Mouse (Mus musculus) kidney, postnatal 25 days (tissue): ENCODE measurements around the gene Mef2a.

Experiments
- DNase-seq, 2 experiments: peaks; one replicate each; pipeline ENCODE4 v3.0.0; 2021; ENCODE audit warnings: mixed read lengths in 2 of 2

Mef2a gene

GRCm38 (mm10) chr7:67372729-67373583 lies at the start of gene Mef2a:
Gene Mef2a, minus strand, starts transcription at chr7:67372858.
- peak; percentile 96 to 98 for DNase-seq

GRCm38 (mm10) chr7:67421476-67422186 lies 49.0 kb upstream of the Mef2a start:
- peak; percentile 40 to 64 for DNase-seq

GRCm38 (mm10) chr7:67421088-67421475 lies 48.4 kb upstream of the Mef2a start:
- DNase-seq, result no peak

DNA sequence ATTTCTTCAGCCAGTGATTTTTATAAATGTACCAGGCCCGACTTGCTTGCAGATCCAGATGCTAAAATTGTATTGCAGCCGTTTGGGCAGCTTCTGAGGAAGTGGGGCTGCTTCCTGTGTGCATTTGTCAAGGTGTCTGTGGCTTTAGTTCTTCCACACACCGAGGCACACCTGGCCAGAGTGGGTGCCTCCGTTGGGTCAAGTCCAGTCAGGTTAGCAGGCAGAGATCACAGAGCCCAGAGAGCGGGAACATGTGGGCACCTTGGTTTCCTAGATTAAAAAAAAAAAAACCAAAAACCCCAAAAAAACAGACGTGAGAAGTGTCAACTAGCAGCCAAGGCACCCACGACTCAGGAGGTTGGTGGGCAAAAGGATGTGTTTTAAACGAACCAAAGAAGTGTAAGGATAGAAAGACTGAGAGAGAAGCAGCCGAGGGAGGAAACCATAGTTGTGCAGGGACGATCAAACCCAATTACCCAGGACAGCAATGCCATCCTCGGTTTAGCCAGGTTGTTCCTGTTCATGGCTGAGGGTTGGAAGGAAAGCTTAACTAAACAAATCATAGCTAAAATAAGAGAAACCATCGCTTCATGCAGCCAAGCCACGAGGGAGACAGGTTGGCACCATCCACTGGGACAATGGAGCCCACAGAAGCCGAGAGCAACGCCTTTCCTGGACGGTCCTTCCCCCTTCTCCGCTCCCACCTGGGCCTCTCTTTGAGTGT lies 47.1 kb upstream of the Mef2a start:
- DNase-seq, result no peak

GRCm38 (mm10) chr7:67418122-67418521 lies 45.5 kb upstream of the Mef2a start:
- DNase-seq, result no peak

- DNase-seq, result no peak
These were observed 42.1 kb upstream of the Mef2a start for GRCm38 (mm10) chr7:67414766-67415165.

GRCm38 (mm10) chr7:67412686-67413085 lies 40.0 kb upstream of the Mef2a start:
- DNase-seq, result no peak

- no peak for DNase-seq
These were observed 34.4 kb upstream of the Mef2a start for GRCm38 (mm10) chr7:67407019-67407418.

GRCm38 (mm10) chr7:67404176-67404575 lies 31.5 kb upstream of the Mef2a start:
- DNase-seq, result no peak

GRCm38 (mm10) chr7:67402353-67402752 lies 29.7 kb upstream of the Mef2a start:
- no peak for DNase-seq

GRCm38 (mm10) chr7:67401379-67401778 lies 28.7 kb upstream of the Mef2a start:
- peak in 1 of 2 experiments; percentile 17 for DNase-seq

DNA sequence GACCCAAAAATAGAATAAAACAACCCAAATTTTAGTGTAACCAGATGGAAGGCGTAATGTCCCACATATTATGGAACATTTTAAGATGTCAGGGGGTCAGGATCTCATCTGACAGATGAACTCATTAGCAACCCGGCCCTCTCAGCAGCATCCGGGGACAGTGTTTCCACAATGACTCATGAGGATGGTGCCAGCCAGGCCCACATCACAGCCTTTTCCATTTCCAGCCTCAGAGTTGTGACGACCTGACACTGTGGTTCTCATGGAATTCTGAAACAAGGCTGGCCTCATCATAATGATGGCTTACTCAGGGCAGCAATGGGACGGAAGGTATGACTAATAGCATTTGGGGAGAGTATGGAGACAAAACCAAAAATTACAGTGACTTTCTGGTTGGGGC lies 18.1 kb upstream of the Mef2a start:
- DNase-seq, result no peak

GRCm38 (mm10) chr7:67390095-67390494 lies 17.4 kb upstream of the Mef2a start:
- peak; percentile 29 to 56 for DNase-seq

DNA sequence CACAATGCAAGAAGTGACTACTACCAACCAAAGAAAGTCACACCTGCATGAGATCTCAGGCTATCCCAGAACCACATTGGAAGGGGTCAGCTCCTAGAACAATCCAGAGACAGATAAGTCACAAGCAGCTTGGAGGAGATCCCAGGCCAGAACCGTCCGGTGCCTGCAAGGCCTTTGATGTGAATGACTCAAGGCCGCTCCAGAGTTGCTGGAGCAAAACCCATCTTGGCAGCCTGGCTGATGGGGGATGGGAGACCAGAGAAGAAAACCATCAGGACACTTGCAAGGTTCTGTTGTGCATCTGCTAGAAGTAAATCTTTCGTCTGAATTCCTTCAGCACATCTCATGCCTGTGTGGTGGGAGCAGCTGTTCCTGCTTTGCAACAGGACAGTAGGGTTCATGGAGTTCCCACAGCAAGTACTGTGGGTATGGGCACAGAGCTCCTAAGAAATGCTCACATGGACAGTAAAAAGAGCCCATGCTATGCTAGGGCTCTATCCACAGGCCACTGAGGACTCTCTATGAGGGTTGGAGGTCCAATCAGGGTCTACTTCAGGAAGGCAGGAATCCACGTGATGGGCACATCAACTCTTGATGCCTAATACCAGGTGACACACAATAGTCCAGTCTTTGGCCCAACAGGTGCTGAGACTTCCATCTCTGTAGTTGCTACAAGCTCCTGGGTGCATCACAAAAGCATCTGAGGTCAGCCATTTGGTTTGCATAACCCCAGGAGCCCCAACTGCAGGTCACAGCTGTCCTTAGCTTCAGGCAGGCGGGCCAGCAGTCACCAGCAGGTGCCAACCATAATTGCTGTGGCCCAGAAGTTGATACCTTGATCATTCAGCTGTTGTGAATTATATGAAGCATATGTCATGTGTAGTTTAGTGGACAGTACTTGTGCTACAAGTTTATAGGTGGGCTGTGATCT lies 12.5 kb upstream of the Mef2a start:
- no peak for DNase-seq

DNA sequence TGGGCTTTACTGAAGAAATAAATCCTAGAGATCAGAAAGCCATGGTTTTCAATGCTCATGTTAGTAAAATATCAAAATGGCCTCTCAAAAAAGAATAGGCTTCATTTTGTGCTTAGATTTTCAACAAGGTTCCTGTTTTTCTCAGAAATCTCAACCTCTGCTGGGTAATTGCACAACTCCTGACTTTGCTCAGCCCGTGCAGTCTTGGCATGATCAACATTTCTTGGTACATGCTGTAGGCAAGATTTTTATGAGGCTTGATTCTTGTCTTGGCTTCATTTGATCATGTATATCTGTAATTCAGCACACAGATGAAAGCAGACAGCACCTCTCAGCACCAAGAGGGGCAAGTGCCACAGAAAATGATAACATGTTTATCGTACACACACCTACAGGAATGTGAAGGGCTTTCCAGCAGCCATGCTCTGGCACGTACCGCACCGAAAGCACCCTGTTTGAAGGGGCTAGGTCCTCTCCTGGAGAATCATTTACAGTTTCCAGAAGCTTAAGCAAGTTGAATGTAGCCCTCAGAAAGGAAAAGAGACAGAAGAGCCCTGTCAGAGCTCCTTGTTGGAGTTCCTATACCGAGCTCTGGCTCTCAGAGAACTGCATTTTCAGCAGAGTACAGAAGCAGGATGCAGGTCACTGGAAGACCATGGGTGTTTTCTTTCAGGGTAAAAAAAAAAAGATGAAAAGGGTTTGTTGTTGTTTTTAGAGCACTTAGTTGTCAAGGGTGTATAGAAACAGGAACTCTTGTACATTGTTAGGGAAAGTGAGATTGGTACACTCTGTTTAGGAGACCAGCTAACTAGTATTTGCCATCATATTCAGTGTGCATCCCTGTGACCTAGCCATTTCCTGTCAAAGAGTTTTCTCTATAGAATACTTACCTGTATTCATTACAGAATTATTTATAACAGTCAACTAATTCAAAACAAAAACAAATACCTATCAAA lies 7.8 kb upstream of the Mef2a start:
- DNase-seq, result no peak

DNA sequence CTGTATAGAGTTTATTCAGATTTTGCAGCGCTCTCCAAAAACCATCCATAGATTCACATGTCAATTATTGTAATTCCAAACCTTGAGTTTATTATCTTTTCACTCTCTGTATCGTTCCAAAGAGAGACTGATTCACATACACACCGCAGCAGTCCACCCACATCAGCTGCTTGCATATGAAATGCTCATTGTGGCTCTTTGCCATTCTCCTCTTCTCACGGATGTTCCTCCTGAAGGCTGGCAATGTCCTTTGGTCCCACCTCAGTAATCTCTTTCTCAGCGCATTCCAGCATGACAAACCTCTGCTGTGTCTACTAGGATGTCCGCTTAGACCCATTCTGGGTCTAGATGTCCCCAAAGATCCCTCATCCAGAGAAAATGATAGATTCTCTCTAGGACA lies 4.1 kb upstream of the Mef2a start:
- no peak for DNase-seq

DNA sequence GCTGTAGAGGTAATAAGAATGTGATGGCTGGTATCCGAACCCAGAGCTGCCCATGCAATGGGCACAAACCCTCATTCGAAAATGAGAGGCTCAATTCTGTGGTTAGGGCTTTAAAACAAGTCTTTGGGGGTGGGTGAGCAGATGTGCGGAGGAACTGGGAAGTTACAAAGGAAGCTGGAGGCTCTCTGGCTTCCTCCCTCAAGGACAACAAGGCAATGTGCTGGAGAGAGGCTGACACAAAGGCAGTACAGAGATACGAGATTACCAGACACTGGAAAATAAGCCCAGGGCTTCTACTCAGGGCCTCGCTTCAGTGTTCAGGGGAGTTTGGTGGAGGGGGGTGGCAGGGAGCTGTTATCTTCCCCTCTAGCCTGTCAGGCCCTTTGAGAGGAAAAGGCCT lies 1.3 kb upstream of the Mef2a start:
- DNase-seq, result peak in 1 of 2 experiments; percentile 51

DNA sequence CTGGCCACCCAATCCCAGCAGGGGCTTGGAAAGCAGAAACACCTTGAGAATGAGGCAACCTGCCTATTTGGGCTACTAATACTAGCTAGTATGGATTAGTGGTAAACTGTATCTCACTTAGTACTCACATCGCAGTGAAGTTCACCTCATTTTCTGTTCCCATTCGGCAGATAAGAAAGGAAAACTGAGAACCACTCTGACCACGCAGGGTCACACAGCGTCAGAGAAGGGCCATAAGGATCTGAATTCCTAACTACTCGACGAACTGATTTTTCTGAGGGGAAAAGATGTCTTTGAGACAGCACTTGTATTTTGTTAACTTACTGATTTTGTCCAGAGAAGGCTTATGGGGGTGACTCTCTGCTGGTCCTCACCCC lies 914 bp upstream of the Mef2a start:
- no peak for DNase-seq

DNA sequence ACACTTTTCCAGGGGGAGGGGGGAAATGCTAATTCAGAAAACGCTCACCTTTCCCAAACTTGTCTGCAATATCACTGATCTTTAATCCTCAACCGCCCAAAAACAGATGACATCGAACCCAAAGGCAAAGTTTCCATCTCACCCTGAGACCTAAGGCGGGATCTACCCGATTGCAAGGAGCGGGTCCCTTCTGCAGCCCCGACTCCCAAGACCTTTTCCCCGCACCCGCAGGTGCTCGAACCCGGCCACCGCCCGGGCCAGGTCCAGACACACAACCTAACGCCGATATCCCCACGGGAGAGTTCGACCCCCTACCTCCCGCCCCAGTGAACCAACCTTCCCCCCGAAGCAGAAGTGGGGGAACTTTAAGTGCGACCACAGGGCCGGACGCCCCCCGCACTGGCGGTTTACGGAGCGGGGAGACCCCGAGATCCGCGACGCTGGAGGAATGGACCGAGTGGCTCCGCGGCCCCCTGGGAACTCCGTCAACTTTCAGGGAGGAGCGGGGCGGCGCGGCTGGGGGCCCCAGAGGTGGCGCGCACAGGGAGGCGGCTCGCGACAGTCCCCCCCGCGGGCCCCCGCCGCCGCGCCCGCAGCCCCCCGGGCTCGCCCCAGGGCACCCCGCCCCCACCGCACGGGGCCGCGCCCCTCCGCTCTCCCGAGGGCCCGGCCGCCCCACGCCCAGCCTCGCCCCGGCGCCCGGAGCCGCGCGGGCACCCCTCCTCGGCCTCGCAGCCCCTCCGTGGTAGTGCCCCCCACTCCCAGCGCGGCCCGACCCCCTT lies 576 bp downstream of the Mef2a start:
- peak; percentile 35 to 54 for DNase-seq

DNA sequence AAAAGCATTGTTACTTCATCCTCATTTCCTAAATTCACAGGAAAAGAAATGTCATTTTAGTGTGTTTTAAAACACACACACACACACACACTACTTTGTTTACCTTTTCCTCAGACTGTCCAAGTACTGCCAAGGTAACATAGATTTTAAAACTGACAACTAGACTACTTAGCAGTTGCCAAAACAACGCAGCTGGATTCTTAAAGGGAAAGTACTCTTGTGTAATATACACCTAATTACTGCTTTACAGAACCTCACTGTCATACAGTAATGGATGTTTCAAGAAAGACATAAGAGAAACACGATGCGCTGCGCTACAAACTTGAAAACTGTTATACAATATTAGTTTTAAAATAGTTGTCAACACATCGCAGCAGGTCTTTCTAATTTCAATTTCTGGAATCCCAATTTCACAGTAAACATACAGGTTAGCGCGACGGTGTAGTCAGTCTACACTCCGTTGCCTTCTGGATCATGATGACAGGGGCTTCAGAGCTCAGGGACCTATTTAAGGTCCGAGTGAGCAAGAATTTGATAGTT lies 1.2 kb downstream of the Mef2a start:
- no peak for DNase-seq
